Mouse (Mus musculus) spleen, adult 2 months (tissue): ENCODE measurements around the gene Olfr794. TPM values are rescaled to one million over a fixed set of nuclear protein-coding genes. Genes with fewer than 3 reads are reported as not detected.

Source experiments
- DNase-seq, 2 experiments: peaks; one replicate each; pipeline versions ENCODE4 v3.0.0 to v3.0.0-alpha.2; 2012 to 2021; ENCODE audit warnings: low spot score in 2 of 2, low read depth in 1 of 2
- H3K27ac ChIP-seq: fragments of 200-500 bp; 2 replicates; pipeline ENCODE4 v1.5.1; 2012; ENCODE audit warnings: low read length, inconsistent platforms; ENCODE audit not compliant: insufficient read depth
- H3K27me3 ChIP-seq: fragments of 200-500 bp; 2 replicates; pipeline ENCODE4 v1.6.1; 2012; ENCODE audit warnings: mild to moderate bottlenecking, moderate library complexity, low read length, inconsistent platforms; ENCODE audit not compliant: control insufficient read depth, insufficient read depth
- H3K36me3 ChIP-seq: fragments of 200-500 bp; 2 replicates; pipeline ENCODE4 v1.6.1; 2012; ENCODE audit warnings: mild to moderate bottlenecking, low read length, inconsistent platforms; ENCODE audit not compliant: control insufficient read depth, insufficient read depth
- H3K4me1 ChIP-seq: fragments of 200-500 bp; 2 replicates; pipeline ENCODE4 v1.6.1; 2011; ENCODE audit warnings: inconsistent platforms; ENCODE audit not compliant: control insufficient read depth, insufficient read depth, insufficient read length
- H3K4me3 ChIP-seq: fragments of 200-500 bp; 2 replicates; pipeline ENCODE4 v1.5.1; 2011; ENCODE audit warnings: mild to moderate bottlenecking, inconsistent platforms; ENCODE audit not compliant: insufficient read depth, insufficient read length; ENCODE audit errors: extremely low read depth
- CTCF ChIP-seq: fragments of 200-500 bp; IDR thresholded peaks from 2 replicates; pipeline ENCODE4 v1.5.1; 2011; ENCODE audit warnings: mild to moderate bottlenecking, inconsistent platforms; ENCODE audit not compliant: insufficient read depth, insufficient read length, insufficient replicate concordance; ENCODE audit errors: extremely low read depth
- POLR2A ChIP-seq: fragments of 200-500 bp; IDR thresholded peaks from 2 replicates; pipeline ENCODE4 v1.6.1; 2011; ENCODE audit warnings: low read depth, low read length, inconsistent platforms
- WGBS: fragments of 180-500 bp; shearing (Covaris S2); methylation state at CpG from one replicate; pipeline ENCODE4 v1.1.7; 2018; 5-methylcytosine and 5-hydroxymethylcytosine counted together
- polyA plus RNA-seq: library from polyadenylated mRNA; depleted of rRNA; stranded (reverse); fragments of >200 nt; gene quantifications from 2 replicates; pipeline ENCODE4 v1.2.3, GENCODE M21; 2012; rRNA removed

Gene Olfr794
- polyA plus RNA-seq: not detected in 2 replicates

DNA sequence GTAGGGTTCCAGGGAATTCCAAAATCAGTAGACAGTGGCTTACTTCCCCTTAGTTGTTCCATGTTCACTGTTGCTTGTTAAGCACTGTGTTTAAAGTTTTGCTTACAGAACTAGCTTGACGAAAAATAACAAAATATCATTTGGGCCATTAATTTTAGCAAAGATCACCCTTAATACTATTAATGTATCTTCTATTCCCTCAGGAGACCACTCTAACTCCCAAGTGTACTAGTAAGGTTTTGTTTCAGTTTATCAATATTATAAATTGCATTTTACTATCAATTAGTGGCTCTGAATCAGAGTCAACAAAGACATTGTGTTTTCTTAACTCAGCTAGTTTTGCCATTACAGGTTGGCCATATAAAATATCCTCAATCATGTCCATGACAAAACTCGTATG lies at the start of gene Olfr794:
Gene Olfr794, plus strand, starts transcription at position 301 of the 400 bp plus-strand sequence.
- TF ChIP-seq POLR2A (no peak), CTCF (no peak)
- Histone ChIP-seq H3K27ac (no peak within 1 kb of the TSS), H3K27me3 (no peaks in the 10 kb centered on the region), H3K4me3 (no peak within 1 kb of the TSS), H3K36me3 (no peaks in the 10 kb centered on the region), H3K4me1 (no peaks in the 10 kb centered on the region)
- 81% methylated on average over 2 of the region's 2 CpGs for WGBS
- no peak for DNase-seq

DNA sequence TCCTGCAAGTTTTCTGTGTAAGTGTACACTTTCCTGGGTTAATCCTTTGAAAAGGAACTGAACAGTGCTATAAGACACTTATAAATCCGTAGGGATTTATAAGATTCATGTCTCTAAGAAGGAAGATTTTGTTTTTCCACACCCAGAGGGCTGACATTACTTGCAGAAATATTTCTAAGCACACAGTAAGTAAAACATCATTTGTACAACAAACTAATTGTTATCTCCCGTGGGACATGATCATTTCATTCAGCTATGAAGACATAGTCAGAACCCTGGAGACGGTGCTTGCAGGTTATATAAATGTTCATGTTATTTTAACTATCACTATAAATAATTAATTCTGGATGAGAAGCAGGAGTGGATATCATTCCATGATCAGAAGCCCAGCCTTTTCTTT lies 46.0 kb upstream of the Olfr794 start, which contains the start of gene Olfr791:
Gene Olfr791, plus strand, starts transcription at position 301 of the 400 bp plus-strand sequence.
- TF ChIP-seq POLR2A (no peak), CTCF (no peak)
- H3K27ac ChIP-seq: no peak within 1 kb of the TSS
- WGBS: 69% methylated on average over 3 of the region's 3 CpGs
- no peak within 1 kb of the TSS for H3K4me3 ChIP-seq
- H3K4me1 ChIP-seq: no peaks in the 10 kb centered on the region
- H3K27me3 ChIP-seq: no peaks in the 10 kb centered on the region
- no peak for DNase-seq
- no peaks in the 10 kb centered on the region for H3K36me3 ChIP-seq

DNA sequence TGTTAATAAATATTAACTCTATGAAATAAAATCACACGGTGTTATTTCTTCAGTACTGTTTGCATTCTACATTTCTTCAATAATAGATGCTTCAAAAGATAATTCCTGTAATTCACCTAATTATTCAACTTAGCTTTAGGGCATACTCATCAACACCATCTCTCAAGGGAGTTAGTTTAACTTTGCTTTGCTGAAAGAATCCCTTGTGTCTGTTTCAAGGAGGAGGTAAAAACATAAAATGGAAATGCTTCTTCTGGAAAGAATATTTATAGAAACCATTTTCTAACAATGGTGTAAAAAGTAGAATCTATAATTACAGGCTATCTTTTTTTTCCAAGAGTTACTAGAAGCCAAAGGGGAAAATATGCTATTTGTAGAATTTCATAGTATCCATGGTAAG lies 28.6 kb upstream of the Olfr794 start, which contains the start of gene Olfr792:
Gene Olfr792, plus strand, starts transcription at position 301 of the 400 bp plus-strand sequence.
- TF ChIP-seq CTCF (no peak), POLR2A (no peak)
- H3K36me3 ChIP-seq: no peaks in the 10 kb centered on the region

GRCm38 (mm10) chr10:129549354-129549753 lies 18.1 kb upstream of the Olfr794 start:
- H3K4me1 ChIP-seq: no peaks in the 10 kb centered on the region
- no peak overlapping the region for H3K4me3 ChIP-seq
- no peaks in the 10 kb centered on the region for H3K27me3 ChIP-seq
- WGBS: 70% methylated on average over 1 of the region's 1 CpGs
- DNase-seq: no peak
- no peaks in the 10 kb centered on the region for H3K36me3 ChIP-seq
- TF ChIP-seq CTCF (no peak), POLR2A (no peak)
- H3K27ac ChIP-seq: no peak overlapping the region

More for the DNA sequence above, 28.6 kb upstream of the Olfr794 start, which contains the start of gene Olfr792:
- Histone ChIP-seq H3K27me3 (no peaks in the 10 kb centered on the region), H3K4me3 (no peak within 1 kb of the TSS), H3K4me1 (no peaks in the 10 kb centered on the region), H3K27ac (no peak within 1 kb of the TSS)
- 80% methylated on average over 1 of the region's 1 CpGs for WGBS
- no peak for DNase-seq

- 57% methylated on average over 1 of the region's 1 CpGs for WGBS
- H3K27ac ChIP-seq: no peak overlapping the region
- no peak for DNase-seq
- no peak overlapping the region for H3K4me3 ChIP-seq
- H3K4me1 ChIP-seq: no peaks in the 10 kb centered on the region
- TF ChIP-seq POLR2A (no peak), CTCF (no peak)
- H3K36me3 ChIP-seq: no peaks in the 10 kb centered on the region
- no peaks in the 10 kb centered on the region for H3K27me3 ChIP-seq
Observed at GRCm38 (mm10) chr10:129577066-129577465, 9.6 kb downstream of the Olfr794 start.

- H3K4me3 ChIP-seq: no peak within 1 kb of the TSS
- H3K36me3 ChIP-seq: no peaks in the 10 kb centered on the region
- H3K27me3 ChIP-seq: no peaks in the 10 kb centered on the region
- no peaks in the 10 kb centered on the region for H3K4me1 ChIP-seq
- DNase-seq: no peak
- 87% methylated on average over 1 of the region's 1 CpGs for WGBS
- no peak for TF ChIP-seq CTCF
- TF ChIP-seq POLR2A: no peak
- no peak within 1 kb of the TSS for H3K27ac ChIP-seq
Observed at GRCm38 (mm10) chr10:129612470-129612869, 45.0 kb downstream of the Olfr794 start, which contains the start of gene Olfr796. Olfr796 (minus strand) TSS chr10:129612570.

DNA sequence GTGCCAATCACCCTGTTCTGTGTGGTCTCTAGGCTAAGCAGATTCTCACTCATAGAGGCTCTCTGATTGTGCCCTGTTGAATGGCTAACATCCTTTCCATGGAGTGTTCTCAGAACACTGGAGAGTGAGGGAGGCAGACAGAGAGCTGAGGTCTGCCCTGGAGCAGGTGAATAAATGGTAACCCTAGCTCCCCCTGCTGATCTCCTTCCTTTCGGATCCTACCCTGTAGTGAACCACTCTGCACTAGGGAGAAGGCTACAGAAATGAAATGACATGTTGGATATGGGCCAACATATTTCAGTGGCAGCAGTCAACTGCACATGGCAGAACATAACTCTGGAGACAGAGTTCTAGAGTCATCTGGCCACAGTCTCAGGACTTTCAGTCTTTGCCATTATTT lies 54.3 kb downstream of the Olfr794 start:
- no peak for TF ChIP-seq POLR2A
- TF ChIP-seq CTCF: no peak
- Histone ChIP-seq H3K4me1 (no peaks in the 10 kb centered on the region), H3K27me3 (no peaks in the 10 kb centered on the region), H3K27ac (no peak overlapping the region), H3K4me3 (no peak overlapping the region), H3K36me3 (no peaks in the 10 kb centered on the region)
- DNase-seq: no peak
- WGBS: 26% methylated on average over 1 of the region's 1 CpGs

Other genes with a start within 250 kb of the Olfr794 start
- gene Olfr780, start 249.5 kb upstream of the Olfr794 start, polyA plus RNA-seq: not detected in 2 replicates
- not detected in 2 replicates for gene Olfr781, start 238.8 kb upstream of the Olfr794 start, polyA plus RNA-seq
- not detected in 2 replicates for gene Olfr782, start 218.8 kb upstream of the Olfr794 start, polyA plus RNA-seq
- gene Olfr784, start 183.6 kb upstream of the Olfr794 start, polyA plus RNA-seq: not detected in 2 replicates
- gene Olfr785, start 162.2 kb upstream of the Olfr794 start, polyA plus RNA-seq: not detected in 2 replicates
- not detected in 2 replicates for gene Olfr786, start 140.3 kb upstream of the Olfr794 start, polyA plus RNA-seq
- not detected in 2 replicates for gene Olfr787, start 105.8 kb upstream of the Olfr794 start, polyA plus RNA-seq
- gene Olfr788, start 96.7 kb upstream of the Olfr794 start, polyA plus RNA-seq: not detected in 2 replicates
- not detected in 2 replicates for gene Olfr789, start 82.9 kb upstream of the Olfr794 start, polyA plus RNA-seq
- not detected in 2 replicates for gene Olfr790, start 69.2 kb upstream of the Olfr794 start, polyA plus RNA-seq
- gene Olfr791, start 45.9 kb upstream of the Olfr794 start, polyA plus RNA-seq: not detected in 2 replicates
- gene Olfr792, start 28.5 kb upstream of the Olfr794 start, polyA plus RNA-seq: not detected in 2 replicates
- not detected in 2 replicates for gene Olfr796, start 44.9 kb downstream of the Olfr794 start, polyA plus RNA-seq
- gene Olfr798, start 60.3 kb downstream of the Olfr794 start, polyA plus RNA-seq: not detected in 2 replicates
- not detected in 2 replicates for gene Olfr799, start 69.8 kb downstream of the Olfr794 start, polyA plus RNA-seq
- gene Olfr800, start 90.0 kb downstream of the Olfr794 start, polyA plus RNA-seq: not detected in 2 replicates
- gene Olfr801, start 106.2 kb downstream of the Olfr794 start, polyA plus RNA-seq: not detected in 2 replicates
- not detected in 2 replicates for gene Olfr802, start 120.5 kb downstream of the Olfr794 start, polyA plus RNA-seq
- not detected in 2 replicates for gene Olfr803, start 126.6 kb downstream of the Olfr794 start, polyA plus RNA-seq
- gene Olfr804, start 135.6 kb downstream of the Olfr794 start, polyA plus RNA-seq: not detected in 2 replicates
- gene Olfr805, start 161.7 kb downstream of the Olfr794 start, polyA plus RNA-seq: not detected in 2 replicates
- not detected in 2 replicates for gene Olfr806, start 174.3 kb downstream of the Olfr794 start, polyA plus RNA-seq
- gene Olfr807, start 190.1 kb downstream of the Olfr794 start, polyA plus RNA-seq: not detected in 2 replicates
- not detected in 2 replicates for gene Olfr808, start 197.8 kb downstream of the Olfr794 start, polyA plus RNA-seq
- gene Olfr809, start 207.0 kb downstream of the Olfr794 start, polyA plus RNA-seq: not detected in 2 replicates
- gene Olfr810, start 227.3 kb downstream of the Olfr794 start, polyA plus RNA-seq: not detected in 2 replicates
- gene Olfr811, start 236.7 kb downstream of the Olfr794 start, polyA plus RNA-seq: not detected in 2 replicates